Mouse (Mus musculus) forebrain, embryonic 13.5 days (tissue): ENCODE measurements at regions not wholly inside any gene's neighbourhood (a gene's known extent, or its start where the extent isn't known, plus 50 kb on each side); places are given as distances from the start of the nearest gene placed in this dataset.
"Not testable (repeated sequence)": the region's sequence is repeated elsewhere in the genome, so short reads cannot be mapped to it uniquely, and the experiment has no call there.

Source experiments
- ATAC-seq: fragments of 200-750 bp; cut with Nextera tagmentation; 2 replicates; pipeline ENCODE4 v1.8.0; 2017
- H3K27ac ChIP-seq: fragments of 300-500 bp; sonication (generic); 2 replicates; pipeline ENCODE4 v1.5.1; 2015; ENCODE audit warnings: inconsistent platforms, mild to moderate bottlenecking, moderate library complexity
- H3K27me3 ChIP-seq: fragments of 300-500 bp; sonication (generic); 2 replicates; pipeline ENCODE4 v1.6.1; 2015; ENCODE audit warnings: mild to moderate bottlenecking, inconsistent platforms
- H3K36me3 ChIP-seq: fragments of 300-500 bp; sonication (generic); 2 replicates; pipeline ENCODE4 v1.6.1; 2015; ENCODE audit warnings: mild to moderate bottlenecking, inconsistent platforms; ENCODE audit not compliant: poor library complexity, severe bottlenecking
- H3K4me1 ChIP-seq: fragments of 300-500 bp; sonication (generic); 2 replicates; pipeline ENCODE4 v1.6.1; 2015; ENCODE audit warnings: inconsistent platforms
- H3K4me2 ChIP-seq: fragments of 300-500 bp; sonication (generic); 2 replicates; pipeline ENCODE4 v1.6.1; 2015; ENCODE audit warnings: inconsistent platforms, mild to moderate bottlenecking, moderate library complexity
- H3K4me3 ChIP-seq: fragments of 300-500 bp; sonication (generic); 2 replicates; pipeline ENCODE4 v1.5.1; 2015; ENCODE audit warnings: mild to moderate bottlenecking, inconsistent platforms
- H3K9ac ChIP-seq: fragments of 300-500 bp; sonication (generic); 2 replicates; pipeline ENCODE4 v1.6.1; 2015; ENCODE audit warnings: mild to moderate bottlenecking, inconsistent platforms
- H3K9me3 ChIP-seq: fragments of 300-500 bp; sonication (generic); replicated peaks from 2 replicates; pipeline ENCODE4 v1.6.1; 2016; ENCODE audit warnings: inconsistent platforms
- WGBS: fragments of 180-500 bp; shearing (Covaris S2); methylation state at CpG from one replicate; pipeline ENCODE4 v1.1.7; 2015; 5-methylcytosine and 5-hydroxymethylcytosine counted together

- ATAC-seq: peak; percentile 72; the same call in 1 of the 2 replicates
- no peaks in the 10 kb centered on the region for H3K27me3 ChIP-seq
- peaks cover 4% of the 10 kb centered on the region; the same call in 1 of the 2 replicates for H3K4me1 ChIP-seq
- no peaks in the 10 kb centered on the region for H3K36me3 ChIP-seq
- no peak overlapping the region for H3K9ac ChIP-seq
- H3K9me3 ChIP-seq: no peaks in the 10 kb centered on the region
- H3K27ac ChIP-seq: no peak overlapping the region
- no peak overlapping the region for H3K4me2 ChIP-seq
- 54% methylated on average over 8 of the region's 8 CpGs for WGBS
- no peak overlapping the region for H3K4me3 ChIP-seq
These were observed 503.5 kb upstream of the Hsf2 start for GRCm38 (mm10) chr10:56982526-56983190.

- H3K4me2 ChIP-seq: no peak overlapping the region
- no peaks in the 10 kb centered on the region for H3K27me3 ChIP-seq
- 94% methylated on average over 3 of the region's 3 CpGs for WGBS
- peaks cover 5% of the 10 kb centered on the region; the same call in 1 of the 2 replicates for H3K4me1 ChIP-seq
- H3K9ac ChIP-seq: no peak overlapping the region
- no peaks in the 10 kb centered on the region for H3K36me3 ChIP-seq
- H3K9me3 ChIP-seq: no peaks in the 10 kb centered on the region
- no peak overlapping the region for H3K4me3 ChIP-seq
- H3K27ac ChIP-seq: no peak overlapping the region
- no peak for ATAC-seq
These were observed 491.2 kb upstream of the Hsf2 start for GRCm38 (mm10) chr10:56994969-56995368.

- Histone ChIP-seq H3K9me3 (no peaks in the 10 kb centered on the region), H3K27me3 (no peaks in the 10 kb centered on the region), H3K4me1 (peaks cover 5% of the 10 kb centered on the region), H3K4me2 (peak overlapping the region; percentile 38), H3K9ac (no peak overlapping the region), H3K27ac (no peak overlapping the region), H3K4me3 (no peak overlapping the region), H3K36me3 (no peaks in the 10 kb centered on the region)
- 20% methylated on average over 16 of the region's 16 CpGs for WGBS
- peak; percentile 87 for ATAC-seq
These were observed 485.1 kb upstream of the Hsf2 start for GRCm38 (mm10) chr10:57000892-57001722.

GRCm38 (mm10) chr10:57001723-57002110, 484.5 kb upstream of the Hsf2 start:
- Histone ChIP-seq H3K9ac (no peak overlapping the region), H3K36me3 (no peaks in the 10 kb centered on the region), H3K9me3 (no peaks in the 10 kb centered on the region), H3K27ac (no peak overlapping the region), H3K27me3 (no peaks in the 10 kb centered on the region), H3K4me3 (no peak overlapping the region), H3K4me1 (peaks cover 5% of the 10 kb centered on the region), H3K4me2 (no peak overlapping the region)
- ATAC-seq: peak; percentile 60
- 75% methylated on average over 8 of the region's 8 CpGs for WGBS

- H3K4me1 ChIP-seq: no peaks in the 10 kb centered on the region
- H3K4me2 ChIP-seq: no peak overlapping the region
- no peaks in the 10 kb centered on the region for H3K27me3 ChIP-seq
- no peak overlapping the region for H3K9ac ChIP-seq
- no peaks in the 10 kb centered on the region for H3K9me3 ChIP-seq
- WGBS: 91% methylated on average over 2 of the region's 2 CpGs
- no peaks in the 10 kb centered on the region for H3K36me3 ChIP-seq
- no peak overlapping the region for H3K4me3 ChIP-seq
- no peak overlapping the region for H3K27ac ChIP-seq
- peak; percentile 41; the same call in 1 of the 2 replicates for ATAC-seq
These were observed 448.5 kb upstream of the Hsf2 start for GRCm38 (mm10) chr10:57037641-57038040.

- Histone ChIP-seq H3K4me3 (no peak overlapping the region), H3K9ac (no peak overlapping the region), H3K4me1 (no peaks in the 10 kb centered on the region), H3K4me2 (no peak overlapping the region), H3K9me3 (no peaks in the 10 kb centered on the region), H3K27ac (no peak overlapping the region), H3K36me3 (no peaks in the 10 kb centered on the region), H3K27me3 (no peaks in the 10 kb centered on the region)
- no peak for ATAC-seq
- WGBS: 41% methylated on average over 5 of the region's 5 CpGs
These were observed 446.0 kb upstream of the Hsf2 start for GRCm38 (mm10) chr10:57040201-57040600.

GRCm38 (mm10) chr10:57046021-57046420, 440.2 kb upstream of the Hsf2 start:
- Histone ChIP-seq H3K4me2 (no peak overlapping the region), H3K27me3 (no peaks in the 10 kb centered on the region), H3K4me3 (no peak overlapping the region), H3K9me3 (no peaks in the 10 kb centered on the region), H3K36me3 (no peaks in the 10 kb centered on the region), H3K4me1 (no peaks in the 10 kb centered on the region), H3K9ac (no peak overlapping the region), H3K27ac (no peak overlapping the region)
- 84% methylated on average over 2 of the region's 2 CpGs for WGBS
- ATAC-seq: no peak

GRCm38 (mm10) chr10:57046891-57047290, 439.3 kb upstream of the Hsf2 start:
- Histone ChIP-seq H3K27me3 (no peaks in the 10 kb centered on the region), H3K9ac (no peak overlapping the region), H3K4me2 (no peak overlapping the region), H3K9me3 (no peaks in the 10 kb centered on the region), H3K27ac (no peak overlapping the region), H3K4me1 (no peaks in the 10 kb centered on the region), H3K4me3 (no peak overlapping the region), H3K36me3 (no peaks in the 10 kb centered on the region)
- ATAC-seq: peak; percentile 45; the same call in 1 of the 2 replicates
- WGBS: 47% methylated on average over 2 of the region's 2 CpGs

- no peaks in the 10 kb centered on the region for H3K27me3 ChIP-seq
These were observed 438.5 kb upstream of the Hsf2 start for GRCm38 (mm10) chr10:57047719-57048118.

GRCm38 (mm10) chr10:57053375-57053774, 432.8 kb upstream of the Hsf2 start:
- not testable (repeated sequence) for H3K4me2 ChIP-seq, H3K4me1 ChIP-seq, H3K9ac ChIP-seq, H3K4me3 ChIP-seq, H3K9me3 ChIP-seq, H3K27ac ChIP-seq, H3K27me3 ChIP-seq, H3K36me3 ChIP-seq, ATAC-seq
- WGBS: 85% methylated on average over 2 of the region's 2 CpGs

More at GRCm38 (mm10) chr10:57047719-57048118, 438.5 kb upstream of the Hsf2 start:
- Histone ChIP-seq H3K4me1 (no peaks in the 10 kb centered on the region), H3K36me3 (no peaks in the 10 kb centered on the region), H3K9ac (no peak overlapping the region), H3K9me3 (no peaks in the 10 kb centered on the region), H3K4me3 (no peak overlapping the region), H3K27ac (no peak overlapping the region), H3K4me2 (no peak overlapping the region)
- no peak for ATAC-seq

- 99% methylated on average over 2 of the region's 2 CpGs for WGBS
- Histone ChIP-seq H3K27ac (no peak overlapping the region), H3K4me1 (no peaks in the 10 kb centered on the region), H3K9me3 (no peaks in the 10 kb centered on the region), H3K27me3 (no peaks in the 10 kb centered on the region), H3K36me3 (no peaks in the 10 kb centered on the region), H3K9ac (no peak overlapping the region), H3K4me3 (no peak overlapping the region), H3K4me2 (no peak overlapping the region)
- no peak for ATAC-seq
These were observed 396.1 kb upstream of the Hsf2 start for GRCm38 (mm10) chr10:57090131-57090530.

- Histone ChIP-seq H3K9ac (no peak overlapping the region), H3K9me3 (no peaks in the 10 kb centered on the region), H3K4me2 (no peak overlapping the region), H3K27ac (no peak overlapping the region), H3K27me3 (no peaks in the 10 kb centered on the region), H3K4me1 (no peaks in the 10 kb centered on the region), H3K4me3 (no peak overlapping the region), H3K36me3 (no peaks in the 10 kb centered on the region)
- 72% methylated on average over 3 of the region's 3 CpGs for WGBS
- 0 out of 2 replicates have a peak, but pooled peaks have one; percentile 27 for ATAC-seq
These were observed 390.3 kb upstream of the Hsf2 start for GRCm38 (mm10) chr10:57095920-57096319.
